Mouse (Mus musculus) lung, embryonic 15.5 days (tissue): ENCODE measurements at regions not wholly inside any gene's neighbourhood (a gene's known extent, or its start where the extent isn't known, plus 50 kb on each side); places are given as distances from the start of the nearest gene placed in this dataset.
"Not testable (repeated sequence)": the region's sequence is repeated elsewhere in the genome, so short reads cannot be mapped to it uniquely, and the experiment has no call there.

Source experiments
- ATAC-seq: fragments of 200-750 bp; cut with Nextera tagmentation; 2 replicates; pipeline ENCODE4 v1.8.0; 2017; ENCODE audit warnings: moderate number of reproducible peaks, borderline replicate concordance; ENCODE audit not compliant: low FRiP score, low TSS enrichment; ENCODE audit errors: extremely low read depth
- H3K27ac ChIP-seq: fragments of 300-500 bp; sonication (generic); 2 replicates; pipeline ENCODE4 v1.5.1; 2015; ENCODE audit warnings: moderate library complexity, mild to moderate bottlenecking, inconsistent platforms
- H3K27me3 ChIP-seq: fragments of 300-500 bp; sonication (generic); 2 replicates; pipeline ENCODE4 v1.6.1; 2015; ENCODE audit warnings: inconsistent platforms
- H3K36me3 ChIP-seq: fragments of 300-500 bp; sonication (generic); 2 replicates; pipeline ENCODE4 v1.6.1; 2015; ENCODE audit warnings: inconsistent platforms
- H3K4me1 ChIP-seq: fragments of 300-500 bp; sonication (generic); 2 replicates; pipeline ENCODE4 v1.6.1; 2015; ENCODE audit warnings: inconsistent platforms
- H3K4me2 ChIP-seq: fragments of 300-500 bp; sonication (generic); 2 replicates; pipeline ENCODE4 v1.6.1; 2015; ENCODE audit warnings: inconsistent platforms, mild to moderate bottlenecking, moderate library complexity
- H3K4me3 ChIP-seq: fragments of 300-500 bp; sonication (generic); 2 replicates; pipeline ENCODE4 v1.5.1; 2015; ENCODE audit warnings: mild to moderate bottlenecking, inconsistent platforms
- H3K9ac ChIP-seq: fragments of 300-500 bp; sonication (generic); 2 replicates; pipeline ENCODE4 v1.6.1; 2015; ENCODE audit warnings: inconsistent platforms
- H3K9me3 ChIP-seq: fragments of 300-500 bp; sonication (generic); 2 replicates; pipeline ENCODE4 v1.6.1; 2016; ENCODE audit warnings: inconsistent platforms
- WGBS: fragments of 180-500 bp; shearing (Covaris S2); methylation state at CpG from one replicate; pipeline ENCODE4 v1.1.7; 2015; 5-methylcytosine and 5-hydroxymethylcytosine counted together

DNA sequence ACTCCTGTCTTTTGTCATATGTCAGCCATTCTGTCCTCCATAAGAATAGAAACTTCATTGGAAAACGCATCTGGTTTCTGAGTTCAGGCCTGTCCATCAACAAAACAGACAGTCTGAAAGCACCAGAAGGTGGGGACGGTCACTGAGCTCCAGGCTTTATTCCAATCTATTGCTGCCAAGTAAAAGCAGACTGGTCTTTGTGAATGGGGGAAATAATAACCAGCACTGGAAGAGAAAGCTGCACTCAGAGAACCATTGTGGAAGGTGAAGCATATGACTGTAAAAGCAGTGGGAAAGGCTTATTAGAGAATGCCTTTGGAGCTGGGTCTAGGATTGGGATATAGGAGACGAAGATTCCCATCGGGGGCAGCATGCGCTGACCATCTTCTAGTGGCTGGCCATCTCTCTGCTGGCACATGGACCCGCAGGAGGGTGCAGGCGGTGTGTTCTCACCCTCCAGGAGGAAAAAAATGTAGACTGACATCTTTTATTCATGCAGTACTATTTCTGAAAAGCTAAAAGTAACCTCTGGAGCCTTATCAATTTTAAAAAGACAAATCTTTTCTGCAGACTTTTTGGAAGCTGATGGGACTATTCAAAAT is 1638.0 kb downstream of the Car8 start:
- WGBS = 83% methylated on average over 7 of the region's 7 CpGs
- Histone ChIP-seq H3K4me2 (no peak overlapping the region), H3K27me3 (no peaks in the 10 kb centered on the region), H3K9ac (no peak overlapping the region), H3K27ac (no peak overlapping the region), H3K4me3 (no peak overlapping the region), H3K36me3 (no peaks in the 10 kb centered on the region), H3K4me1 (no peaks in the 10 kb centered on the region), H3K9me3 (no peaks in the 10 kb centered on the region)
- ATAC-seq = no peak

- 53% methylated on average over 1 of the region's 1 CpGs for WGBS
- H3K4me2 ChIP-seq = no peak overlapping the region
- H3K9ac ChIP-seq = no peak overlapping the region
- H3K27ac ChIP-seq = no peak overlapping the region
- no peaks in the 10 kb centered on the region for H3K4me1 ChIP-seq
- no peaks in the 10 kb centered on the region for H3K36me3 ChIP-seq
- no peaks in the 10 kb centered on the region for H3K27me3 ChIP-seq
- H3K9me3 ChIP-seq = no peaks in the 10 kb centered on the region
- H3K4me3 ChIP-seq = no peak overlapping the region
- ATAC-seq = no peak
Observed at GRCm38 (mm10) chr4:6596321-6596720, 1642.5 kb downstream of the Car8 start.

DNA sequence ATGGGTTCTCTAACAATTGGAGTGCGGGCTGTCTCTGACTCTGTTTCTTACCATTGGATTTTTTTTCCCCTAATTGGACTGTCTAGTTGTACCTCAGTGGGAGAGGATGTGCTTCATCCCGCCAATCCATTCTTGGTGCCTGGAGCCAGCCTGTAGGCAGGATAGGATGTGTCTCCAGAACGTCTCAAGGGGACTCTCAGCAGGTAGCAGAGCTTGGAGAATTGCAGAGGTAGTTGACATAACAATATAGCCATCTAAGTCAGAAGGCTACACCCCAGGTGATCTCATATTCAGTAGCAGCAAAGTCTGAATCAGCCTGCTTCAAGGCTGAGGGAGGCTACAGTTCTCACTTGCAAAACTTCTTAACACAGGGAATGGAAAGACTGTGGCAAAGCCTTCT is 1646.0 kb downstream of the Car8 start:
- H3K9me3 ChIP-seq, H3K4me3 ChIP-seq, H3K4me2 ChIP-seq, ATAC-seq, H3K9ac ChIP-seq, H3K27me3 ChIP-seq, H3K4me1 ChIP-seq, H3K27ac ChIP-seq, H3K36me3 ChIP-seq: not testable (repeated sequence)
- 70% methylated on average over 3 of the region's 3 CpGs for WGBS

DNA sequence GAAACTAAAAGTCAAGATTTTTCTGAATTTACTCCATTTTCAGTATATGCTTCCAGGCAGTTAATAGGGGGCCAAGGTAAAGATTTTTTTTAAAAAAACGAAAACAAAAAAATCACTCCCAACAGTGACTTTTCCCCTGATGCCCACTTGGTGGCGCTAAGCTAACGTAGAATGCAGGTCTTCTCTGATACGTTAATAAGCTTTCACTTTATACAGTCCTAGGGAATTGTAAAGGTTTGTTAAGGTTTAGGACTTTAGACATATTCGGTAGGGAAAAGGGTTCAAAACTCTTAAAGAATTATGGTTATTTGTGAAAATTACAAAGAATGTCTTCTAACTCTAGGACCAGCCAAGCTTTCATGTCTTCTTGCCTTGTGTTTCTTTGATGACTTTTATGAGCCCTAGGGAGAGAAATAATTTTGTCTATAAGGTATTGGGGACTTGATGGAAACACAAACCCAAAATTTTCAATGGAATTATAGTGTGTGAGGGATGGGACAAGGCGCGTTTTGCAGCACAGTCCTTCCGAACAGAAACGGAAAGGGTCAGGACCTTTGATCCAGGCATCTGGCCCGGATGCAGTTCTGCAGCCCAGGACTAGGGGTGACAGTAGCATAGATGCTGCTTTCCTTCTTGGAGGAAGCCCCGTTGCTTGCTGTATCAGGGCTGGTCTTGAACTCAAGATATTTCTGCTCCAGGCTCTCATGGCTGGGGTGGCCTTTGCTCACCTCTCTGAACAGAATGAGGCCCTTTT is 1677.1 kb downstream of the Car8 start:
- Histone ChIP-seq H3K36me3 (no peaks in the 10 kb centered on the region), H3K4me3 (no peak overlapping the region), H3K9me3 (no peaks in the 10 kb centered on the region), H3K4me1 (no peaks in the 10 kb centered on the region), H3K27me3 (no peaks in the 10 kb centered on the region), H3K9ac (no peak overlapping the region), H3K27ac (no peak overlapping the region), H3K4me2 (no peak overlapping the region)
- ATAC-seq = no peak
- WGBS = 39% methylated on average over 11 of the region's 11 CpGs

DNA sequence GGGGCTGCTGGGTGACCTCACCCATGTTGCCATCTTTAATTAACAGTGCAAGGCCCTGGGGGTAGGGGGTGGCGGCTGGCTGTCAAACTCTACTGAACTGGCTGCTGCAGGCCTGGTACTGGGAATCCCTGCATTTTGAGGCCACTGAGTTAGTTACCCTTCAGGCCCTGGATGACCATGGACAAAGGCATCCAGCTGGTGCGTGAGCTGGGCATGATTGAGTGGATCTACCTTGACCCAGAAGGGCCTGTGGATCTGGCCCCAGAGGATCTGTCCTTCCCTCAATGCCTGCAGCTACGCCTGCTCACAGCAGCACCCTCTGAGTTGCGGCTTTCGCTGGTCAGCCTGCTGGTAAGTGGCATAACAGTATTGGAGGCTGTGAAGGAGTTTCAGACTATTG is 1699.2 kb downstream of the Car8 start:
- ATAC-seq = no peak
- Histone ChIP-seq H3K4me1 (no peaks in the 10 kb centered on the region), H3K9me3 (no peaks in the 10 kb centered on the region), H3K27ac (no peak overlapping the region), H3K4me2 (no peak overlapping the region), H3K36me3 (no peaks in the 10 kb centered on the region), H3K4me3 (no peak overlapping the region), H3K27me3 (no peaks in the 10 kb centered on the region), H3K9ac (no peak overlapping the region)
- 96% methylated on average over 5 of the region's 5 CpGs for WGBS

- no peaks in the 10 kb centered on the region for H3K36me3 ChIP-seq
Observed at GRCm38 (mm10) chr4:6532441-6532840, 1706.4 kb downstream of the Car8 start.

GRCm38 (mm10) chr4:6517626-6518025 is 1721.2 kb downstream of the Car8 start:
- WGBS = 80% methylated on average over 1 of the region's 1 CpGs
- no peaks in the 10 kb centered on the region for H3K9me3 ChIP-seq
- no peaks in the 10 kb centered on the region for H3K36me3 ChIP-seq
- H3K4me2 ChIP-seq = no peak overlapping the region
- ATAC-seq = no peak
- H3K9ac ChIP-seq = no peak overlapping the region
- no peaks in the 10 kb centered on the region for H3K27me3 ChIP-seq
- no peak overlapping the region for H3K27ac ChIP-seq
- no peak overlapping the region for H3K4me3 ChIP-seq
- 0 out of 2 replicates have a peak, but pooled peaks cover 2% of the 10 kb centered on the region for H3K4me1 ChIP-seq

More at GRCm38 (mm10) chr4:6532441-6532840, 1706.4 kb downstream of the Car8 start:
- H3K4me1 ChIP-seq = no peaks in the 10 kb centered on the region
- H3K9ac ChIP-seq = no peak overlapping the region
- no peaks in the 10 kb centered on the region for H3K27me3 ChIP-seq
- ATAC-seq = no peak
- WGBS = 76% methylated on average over 1 of the region's 1 CpGs
- no peaks in the 10 kb centered on the region for H3K9me3 ChIP-seq
- H3K4me2 ChIP-seq = no peak overlapping the region
- no peak overlapping the region for H3K27ac ChIP-seq
- H3K4me3 ChIP-seq = no peak overlapping the region

DNA sequence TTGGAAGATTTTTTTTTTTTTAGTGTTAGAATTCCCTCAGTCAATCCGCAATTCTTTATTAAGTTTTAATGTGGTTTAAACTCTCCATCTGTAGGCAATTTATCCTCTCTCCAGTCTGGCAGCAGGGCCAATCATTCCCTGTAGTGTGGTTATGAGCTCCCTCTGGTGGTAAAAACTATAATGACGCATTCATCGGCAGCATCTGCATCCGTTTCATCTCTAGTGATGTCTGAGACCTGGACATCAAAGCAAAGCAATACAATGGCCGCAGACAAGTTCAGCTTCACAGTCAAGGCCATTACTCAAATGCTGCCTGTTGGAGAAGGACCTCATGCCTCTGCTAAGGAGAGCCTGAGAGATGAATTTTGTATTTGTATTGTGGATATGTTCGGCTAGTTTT is 1721.7 kb upstream of the Impad1 start:
- H3K9me3 ChIP-seq = no peaks in the 10 kb centered on the region

GRCm38 (mm10) chr4:6513635-6514034 is 1720.5 kb upstream of the Impad1 start:
- Histone ChIP-seq H3K9me3 (no peaks in the 10 kb centered on the region), H3K36me3 (no peaks in the 10 kb centered on the region), H3K27me3 (no peaks in the 10 kb centered on the region), H3K4me1 (0 out of 2 replicates have a peak, but pooled peaks cover 2% of the 10 kb centered on the region), H3K9ac (no peak overlapping the region), H3K4me2 (no peak overlapping the region), H3K4me3 (no peak overlapping the region), H3K27ac (no peak overlapping the region)
- no peak for ATAC-seq
- 68% methylated on average over 3 of the region's 3 CpGs for WGBS

More for the DNA sequence above, 1721.7 kb upstream of the Impad1 start:
- H3K27ac ChIP-seq = no peak overlapping the region
- H3K4me1 ChIP-seq = 0 out of 2 replicates have a peak, but pooled peaks cover 2% of the 10 kb centered on the region
- no peak overlapping the region for H3K9ac ChIP-seq
- no peak for ATAC-seq
- 14% methylated on average over 6 of the region's 6 CpGs for WGBS
- H3K4me3 ChIP-seq = no peak overlapping the region
- H3K36me3 ChIP-seq = no peaks in the 10 kb centered on the region
- no peaks in the 10 kb centered on the region for H3K27me3 ChIP-seq
- H3K4me2 ChIP-seq = no peak overlapping the region

DNA sequence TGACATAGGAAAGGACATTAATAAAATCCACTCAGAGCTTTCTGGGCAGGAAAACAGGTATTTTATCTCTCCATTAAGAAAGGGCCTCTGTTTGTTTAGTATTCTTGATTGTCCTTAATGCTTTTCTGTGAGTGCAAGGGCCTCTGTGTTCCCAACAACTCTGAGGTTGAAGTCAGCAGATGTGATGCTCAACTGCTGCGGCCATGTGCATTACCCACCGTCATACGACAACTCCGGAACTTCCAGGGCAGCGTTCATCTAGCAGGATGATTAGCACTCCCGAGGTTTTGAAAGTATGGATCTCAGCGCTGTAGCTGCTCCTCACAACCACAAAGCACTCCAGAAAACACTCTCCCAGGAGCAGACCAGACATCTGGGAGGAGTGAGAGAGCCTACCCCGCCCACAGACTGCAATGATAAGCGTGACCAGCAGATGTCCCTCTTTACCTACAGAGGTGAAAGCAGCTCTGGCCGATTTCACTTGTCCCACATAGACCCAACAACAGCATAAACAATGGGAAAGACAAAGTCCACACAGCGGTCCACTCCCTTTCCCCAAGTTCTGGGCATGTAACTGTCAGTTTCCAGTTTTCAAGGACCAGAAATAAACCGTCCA is 1719.7 kb upstream of the Impad1 start:
- peak; percentile 83 for ATAC-seq
- Histone ChIP-seq H3K4me3 (no peak overlapping the region), H3K27me3 (no peaks in the 10 kb centered on the region), H3K9ac (no peak overlapping the region), H3K27ac (no peak overlapping the region), H3K4me2 (peak overlapping the region; percentile 36), H3K4me1 (0 out of 2 replicates have a peak, but pooled peaks cover 2% of the 10 kb centered on the region), H3K9me3 (no peaks in the 10 kb centered on the region), H3K36me3 (no peaks in the 10 kb centered on the region)
- WGBS = 13% methylated on average over 12 of the region's 12 CpGs

DNA sequence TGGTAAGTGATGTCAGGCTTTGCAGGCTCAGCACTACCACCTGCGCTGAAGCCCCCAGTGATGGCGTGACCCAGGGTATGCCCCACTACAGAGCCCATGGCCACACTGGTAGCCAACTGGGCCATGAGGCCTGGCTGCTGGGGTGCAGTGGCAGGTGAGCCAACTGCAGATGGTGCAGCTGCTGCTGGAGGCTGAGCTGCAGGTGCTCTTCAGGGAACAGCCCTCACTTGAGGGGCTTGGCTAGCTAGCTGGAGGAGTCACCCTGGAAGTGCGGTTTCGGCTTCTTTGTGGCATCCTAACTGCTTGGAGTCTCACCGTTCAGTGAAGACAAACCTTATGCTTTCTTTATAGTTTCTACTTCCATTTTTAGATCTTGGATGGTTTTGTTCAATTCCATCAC is 1714.9 kb upstream of the Impad1 start:
- Histone ChIP-seq H3K4me1 (0 out of 2 replicates have a peak, but pooled peaks cover under 1% of the 10 kb centered on the region), H3K27ac (no peak overlapping the region), H3K4me2 (no peak overlapping the region), H3K36me3 (no peaks in the 10 kb centered on the region), H3K9ac (no peak overlapping the region), H3K4me3 (no peak overlapping the region), H3K27me3 (no peaks in the 10 kb centered on the region), H3K9me3 (no peaks in the 10 kb centered on the region)
- WGBS = 90% methylated on average over 5 of the region's 5 CpGs
- ATAC-seq = no peak
